Mouse (Mus musculus) cerebellum, adult 2 months (tissue): ENCODE results near the gene Cchcr1.

Source experiments
- CTCF ChIP-seq: fragments of 200-500 bp; IDR thresholded peaks from 2 replicates; pipeline ENCODE4 v1.5.1; 2011; ENCODE audit warnings: low read depth, mild to moderate bottlenecking, control low read depth, low read length, moderate library complexity, borderline replicate concordance; ENCODE audit not compliant: insufficient read depth
- POLR2A ChIP-seq: fragments of 200-500 bp; IDR thresholded peaks from 2 replicates; pipeline ENCODE4 v1.6.1; 2011; ENCODE audit warnings: low read length, control low read depth, borderline replicate concordance; ENCODE audit not compliant: insufficient read depth

GRCm38 (mm10) chr17:35539540-35539939 is 22.6 kb downstream of the Cchcr1 start:
- no peak for TF ChIP-seq CTCF
- TF ChIP-seq POLR2A, result no peak
